Mouse (Mus musculus): Measurements from ENCODE around the gene Esm1. TPM values are rescaled to one million over a fixed set of nuclear protein-coding genes. Genes with fewer than 3 reads are reported as not detected.

The Esm1 gene
- not detected for total RNA-seq (2021)
- long read RNA-seq, experiment 1, partial matches to known transcripts, result 0 of 1 reads
- long read RNA-seq, experiment 1, other reads (novel, unspliced or antisense), result 1 of 1 reads
- long read RNA-seq, experiment 2, partial matches to known transcripts, result 0 of 1 reads
- long read RNA-seq, experiment 2, other reads (novel, unspliced or antisense), result 1 of 1 reads

GRCm38 (mm10) chr13:113209624-113210023 is at the start of gene Esm1:
Gene Esm1 (plus strand): TSS chr13:113209659.
- no peak for DNase-seq (ENCODE audit: low spot score in 2 of 2)
- H3K4me3 ChIP-seq, result no peak within 1 kb of the TSS
- no peak for TF ChIP-seq CTCF (conservative IDR thresholded peaks at IDR 0.05)
- no peak within 1 kb of the TSS for H3K27ac ChIP-seq

GRCm38 (mm10) chr13:113164252-113165005 is 45.0 kb upstream of the Esm1 start:
- DNase-seq (ENCODE audit: low spot score in 2 of 2), result no peak
- Histone ChIP-seq H3K4me3 (no peak overlapping the region), H3K27ac (no peak overlapping the region)
- TF ChIP-seq CTCF (conservative IDR thresholded peaks at IDR 0.05), result no peak

GRCm38 (mm10) chr13:113168018-113168534 is 41.4 kb upstream of the Esm1 start:
- no peak for DNase-seq (ENCODE audit: low spot score in 2 of 2)
- H3K27ac ChIP-seq, result no peak overlapping the region
- TF ChIP-seq CTCF (conservative IDR thresholded peaks at IDR 0.05), result no peak
- no peak overlapping the region for H3K4me3 ChIP-seq

- no peak for TF ChIP-seq CTCF (conservative IDR thresholded peaks at IDR 0.05)
- Histone ChIP-seq H3K27ac (no peak overlapping the region), H3K4me3 (no peak overlapping the region)
- no peak for DNase-seq (ENCODE audit: low spot score in 2 of 2)
Observed at GRCm38 (mm10) chr13:113170256-113170655, 39.2 kb upstream of the Esm1 start.

- no peak for DNase-seq (ENCODE audit: low spot score in 2 of 2)
- no peak overlapping the region for H3K4me3 ChIP-seq
- no peak overlapping the region for H3K27ac ChIP-seq
- no peak for TF ChIP-seq CTCF (conservative IDR thresholded peaks at IDR 0.05)
Observed at GRCm38 (mm10) chr13:113174162-113174561, 35.3 kb upstream of the Esm1 start.

- Histone ChIP-seq H3K4me3 (no peak overlapping the region), H3K27ac (no peak overlapping the region)
- no peak for TF ChIP-seq CTCF (conservative IDR thresholded peaks at IDR 0.05)
- DNase-seq (ENCODE audit: low spot score in 2 of 2), result no peak
Observed at GRCm38 (mm10) chr13:113183310-113183709, 26.1 kb upstream of the Esm1 start.

GRCm38 (mm10) chr13:113183720-113184119 is 25.7 kb upstream of the Esm1 start:
- TF ChIP-seq CTCF (conservative IDR thresholded peaks at IDR 0.05), result no peak
- Histone ChIP-seq H3K4me3 (no peak overlapping the region), H3K27ac (no peak overlapping the region)
- no peak for DNase-seq (ENCODE audit: low spot score in 2 of 2)

- Histone ChIP-seq H3K4me3 (no peak overlapping the region), H3K27ac (no peak overlapping the region)
- no peak for DNase-seq (ENCODE audit: low spot score in 2 of 2)
- no peak for TF ChIP-seq CTCF (conservative IDR thresholded peaks at IDR 0.05)
Observed at GRCm38 (mm10) chr13:113196808-113197674, 12.4 kb upstream of the Esm1 start.

GRCm38 (mm10) chr13:113197872-113198502 is 11.5 kb upstream of the Esm1 start:
- no peak overlapping the region for H3K4me3 ChIP-seq
- DNase-seq (ENCODE audit: low spot score in 2 of 2), result no peak
- no peak for TF ChIP-seq CTCF (conservative IDR thresholded peaks at IDR 0.05)
- H3K27ac ChIP-seq, result no peak overlapping the region

GRCm38 (mm10) chr13:113199331-113199730 is 10.1 kb upstream of the Esm1 start:
- no peak for TF ChIP-seq CTCF (conservative IDR thresholded peaks at IDR 0.05)
- Histone ChIP-seq H3K4me3 (no peak overlapping the region), H3K27ac (no peak overlapping the region)
- no peak for DNase-seq (ENCODE audit: low spot score in 2 of 2)

- Histone ChIP-seq H3K4me3 (no peak overlapping the region), H3K27ac (no peak overlapping the region)
- no peak for TF ChIP-seq CTCF (conservative IDR thresholded peaks at IDR 0.05)
- no peak for DNase-seq (ENCODE audit: low spot score in 2 of 2)
Observed at GRCm38 (mm10) chr13:113200726-113201125, 8.7 kb upstream of the Esm1 start.

GRCm38 (mm10) chr13:113201631-113202030 is 7.8 kb upstream of the Esm1 start:
- H3K4me3 ChIP-seq, result no peak overlapping the region
- no peak for DNase-seq (ENCODE audit: low spot score in 2 of 2)
- TF ChIP-seq CTCF (conservative IDR thresholded peaks at IDR 0.05), result no peak

More at GRCm38 (mm10) chr13:113201631-113202030, 7.8 kb upstream of the Esm1 start:
- no peak overlapping the region for H3K27ac ChIP-seq
